Mouse (Mus musculus) layer of hippocampus, postnatal 10 days (tissue): ENCODE data around the gene Iyd. TPM values are rescaled to one million over a fixed set of nuclear protein-coding genes. Genes with fewer than 3 reads are reported as not detected.
"Not testable (repeated sequence)": the region's sequence is repeated elsewhere in the genome, so short reads cannot be mapped to it uniquely, and the experiment has no call there.

Experiments
- DNase-seq, 2 experiments: peaks; one replicate each; pipeline ENCODE4 v3.0.0; 2021; ENCODE audit warnings: low spot score in 2 of 2
- long read RNA-seq: library from polyadenylated mRNA; stranded (forward); transcript quantifications from one replicate; pipeline ENCODE4 v2.0.0, GENCODE M21; 2023
- total RNA-seq, 2 experiments: library from RNA; stranded (reverse); gene quantifications; 2 replicates each; pipeline ENCODE4 v1.2.3; 2021

Gene Iyd
- 1 to 10 TPM; 4.8 to 6.2 TPM for total RNA-seq
- long read RNA-seq, partial matches to known transcripts: 0 of 4 reads
- long read RNA-seq, other reads (novel, unspliced or antisense): 1 of 4 reads

DNA sequence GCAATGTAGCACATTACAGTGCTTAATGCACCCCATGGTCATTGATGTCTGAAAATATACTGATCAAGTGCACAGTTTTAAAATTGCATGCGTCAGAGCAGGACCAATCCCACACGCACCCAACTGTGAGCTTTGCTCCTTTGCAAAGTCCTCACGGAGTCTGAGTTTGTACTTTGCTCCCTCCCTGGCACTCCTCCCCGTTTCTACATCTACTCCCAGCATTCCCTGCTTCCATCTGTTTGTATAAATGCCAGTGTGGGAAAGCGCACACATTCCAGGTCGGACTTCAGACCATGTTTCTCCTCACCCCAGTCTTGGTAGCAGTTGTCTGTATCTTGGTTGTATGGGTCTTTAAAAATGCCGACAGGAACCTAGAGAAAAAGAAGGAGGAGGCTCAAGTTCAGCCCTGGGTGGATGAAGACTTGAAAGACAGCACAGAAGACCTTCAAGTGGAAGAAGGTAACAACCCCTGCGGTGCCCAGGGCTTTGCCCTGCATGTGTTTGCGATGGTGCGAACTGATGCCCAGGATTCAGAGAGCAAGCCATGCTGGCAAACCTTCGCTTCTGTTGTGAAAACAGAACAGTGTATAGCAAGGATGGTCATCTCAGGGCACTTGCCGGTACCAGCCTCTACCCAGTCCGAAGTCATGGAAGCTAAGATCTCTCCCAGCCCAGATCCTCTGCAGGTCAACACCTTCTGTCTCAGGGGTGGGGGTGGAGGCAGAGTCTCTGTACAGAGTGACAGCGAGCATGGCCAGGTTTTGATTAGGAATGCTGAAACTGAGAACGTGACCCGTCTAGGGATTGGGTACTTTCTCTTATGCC lies at the start of gene Iyd:
Gene Iyd (plus strand): TSS at position 238 of the 825 bp plus-strand sequence.
- no peak for DNase-seq

DNA sequence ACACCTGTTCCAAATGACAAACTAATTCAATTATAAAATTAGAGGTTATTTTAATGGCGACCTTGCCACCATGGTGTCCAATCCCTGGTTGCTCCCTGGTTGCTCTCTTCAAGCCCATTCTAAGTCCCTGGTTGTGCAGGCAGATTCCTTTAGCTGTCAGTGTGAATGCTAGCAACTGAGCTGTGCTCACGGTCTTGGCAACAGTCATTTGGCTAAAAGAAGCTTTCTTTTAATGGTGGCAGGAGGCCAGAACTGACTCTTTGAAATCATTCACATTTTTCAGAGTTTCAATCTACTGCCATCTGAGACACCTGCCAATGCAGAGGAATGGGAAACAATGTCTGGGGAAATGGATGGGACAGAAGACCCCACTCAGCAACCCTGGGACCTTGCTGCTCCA lies 43.2 kb upstream of the Iyd start:
- DNase-seq: no peak

DNA sequence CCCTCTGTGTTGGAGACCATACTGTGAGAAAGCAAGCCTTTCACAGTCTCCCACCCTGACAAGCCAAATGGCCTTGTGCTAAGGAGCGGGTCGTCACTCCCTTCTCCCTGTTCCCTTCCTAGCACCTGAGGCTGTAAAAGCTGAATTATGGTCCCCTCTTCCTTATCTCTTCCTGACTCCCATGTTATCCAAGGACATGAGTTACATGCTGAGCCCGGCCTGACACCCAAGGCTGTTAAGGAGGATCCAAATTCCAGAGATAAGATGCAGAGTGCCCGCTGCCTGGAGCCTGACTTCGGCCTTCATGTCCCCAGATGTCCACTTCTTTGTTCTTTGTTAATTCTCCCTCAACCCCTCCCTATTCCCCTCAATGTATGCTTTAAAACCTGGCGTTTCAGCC lies 39.2 kb upstream of the Iyd start:
- not testable (repeated sequence) for DNase-seq

DNA sequence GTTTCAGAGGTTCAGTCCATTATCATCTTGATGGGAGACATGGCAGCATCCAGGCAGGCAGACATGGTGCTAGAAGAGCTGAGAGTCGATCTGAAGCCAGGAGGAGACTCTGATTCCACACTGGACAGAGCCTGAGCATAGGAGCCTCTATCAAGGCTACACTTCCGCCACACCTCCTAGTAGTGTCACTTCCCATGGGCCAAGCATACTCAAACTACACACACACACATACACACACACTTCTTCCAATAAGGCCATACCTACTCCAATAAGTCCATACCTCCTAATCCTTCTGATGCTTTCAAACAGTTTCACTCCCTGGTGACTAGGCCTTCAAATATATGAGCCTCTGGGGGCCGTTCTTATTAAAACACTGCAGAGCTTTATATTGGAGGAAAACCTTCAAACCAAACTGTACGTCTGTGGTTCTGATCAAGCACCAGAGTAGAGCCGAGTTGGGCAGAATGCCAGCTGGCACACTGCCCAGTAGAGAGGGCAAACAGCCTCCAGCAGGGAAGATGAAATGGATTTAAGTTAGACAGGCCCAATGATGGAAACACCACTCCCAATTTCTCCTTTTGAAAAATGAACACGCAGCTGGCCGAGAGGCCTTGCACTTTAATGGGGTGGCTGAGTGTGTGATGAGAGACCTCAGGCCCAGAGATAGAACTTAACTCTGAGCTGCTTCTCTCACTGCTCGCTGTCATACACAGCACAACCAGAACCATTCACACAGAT lies 32.4 kb upstream of the Iyd start:
- peak; percentile 76 to 82 for DNase-seq

DNA sequence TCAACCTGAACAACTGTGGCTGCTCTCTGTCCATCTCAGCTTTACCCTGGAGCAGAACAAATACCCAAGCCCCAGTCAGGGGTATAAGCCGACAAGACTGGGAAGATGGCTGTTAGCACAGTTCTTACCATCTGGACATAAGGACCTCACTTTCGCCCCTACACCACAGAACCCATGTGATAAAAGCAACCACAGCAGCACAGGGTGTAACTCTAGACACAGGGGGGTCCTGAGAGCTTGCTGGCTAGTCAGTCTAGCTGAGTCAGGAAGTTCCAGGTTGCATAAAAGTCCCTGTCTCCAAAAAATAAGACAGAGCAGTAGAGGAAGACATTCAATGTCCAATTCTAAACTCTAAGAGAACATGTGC lies 31.8 kb upstream of the Iyd start:
- no peak for DNase-seq

DNA sequence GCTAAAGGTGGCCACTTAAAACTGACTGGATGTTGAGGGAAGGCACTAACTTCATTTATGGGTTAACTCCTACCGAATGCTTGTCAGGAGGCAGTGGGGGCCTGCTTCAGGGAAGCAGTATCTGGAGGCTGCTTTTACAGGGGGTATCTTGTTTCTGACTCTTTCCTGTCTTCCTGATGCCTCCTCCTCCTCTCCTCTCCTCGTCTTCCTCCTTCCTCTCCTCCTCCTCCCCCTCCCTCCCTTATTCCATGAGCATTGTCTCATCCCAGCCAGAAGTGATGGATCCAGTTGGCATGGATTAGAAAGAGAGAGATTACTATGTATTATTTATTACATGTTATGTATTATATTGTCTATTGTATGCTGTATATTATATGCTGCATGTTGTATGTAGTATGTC lies 31.3 kb upstream of the Iyd start:
- DNase-seq: no peak

DNA sequence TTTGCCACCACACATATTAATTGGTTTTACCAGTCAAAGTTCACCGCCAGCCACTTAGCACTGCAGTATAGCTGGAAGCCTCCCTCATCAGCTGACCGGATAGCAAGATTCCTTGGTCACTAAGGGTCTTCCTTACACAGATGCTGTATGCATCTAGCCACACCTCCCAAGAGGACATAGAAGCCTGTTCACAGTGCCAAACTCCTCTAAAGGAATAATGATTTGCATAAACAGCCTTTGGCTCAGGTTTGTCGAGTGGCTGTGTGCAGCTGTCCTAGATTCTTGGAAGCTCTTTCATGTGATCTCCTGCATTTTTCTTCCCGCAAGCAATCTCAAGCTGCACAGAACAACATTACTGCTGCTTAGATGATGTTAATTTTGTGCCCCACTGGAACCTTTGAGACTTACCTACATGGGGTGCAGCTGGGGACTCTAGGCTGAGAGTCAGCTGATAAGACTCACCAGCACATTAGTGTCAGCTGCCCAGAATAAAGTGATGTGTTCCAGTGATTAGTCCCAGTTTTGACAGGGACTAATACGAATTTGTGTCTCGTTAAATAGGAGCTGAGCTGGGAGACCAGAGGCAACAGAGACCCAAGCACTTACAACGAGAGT lies 30.3 kb upstream of the Iyd start:
- DNase-seq: no peak

DNA sequence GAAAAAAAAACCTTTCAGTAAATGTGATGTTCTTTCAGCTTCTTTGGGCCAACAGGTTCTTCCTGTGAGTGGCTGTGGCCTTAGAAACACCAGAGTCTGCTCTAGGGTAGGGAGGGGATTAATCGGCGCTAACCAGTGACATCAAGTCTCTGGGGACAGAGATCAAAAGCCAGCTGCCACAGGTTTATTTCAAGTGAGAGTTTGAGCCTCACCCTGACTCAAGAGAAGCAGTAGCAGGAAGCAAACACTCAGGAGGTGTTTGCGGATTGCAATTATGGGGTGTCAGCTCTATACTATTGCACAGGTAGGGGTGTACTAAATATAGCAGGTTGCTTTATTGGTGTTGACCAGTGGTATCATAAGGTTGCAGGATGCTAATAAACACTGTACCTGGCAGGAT lies 29.6 kb upstream of the Iyd start:
- no peak for DNase-seq

DNA sequence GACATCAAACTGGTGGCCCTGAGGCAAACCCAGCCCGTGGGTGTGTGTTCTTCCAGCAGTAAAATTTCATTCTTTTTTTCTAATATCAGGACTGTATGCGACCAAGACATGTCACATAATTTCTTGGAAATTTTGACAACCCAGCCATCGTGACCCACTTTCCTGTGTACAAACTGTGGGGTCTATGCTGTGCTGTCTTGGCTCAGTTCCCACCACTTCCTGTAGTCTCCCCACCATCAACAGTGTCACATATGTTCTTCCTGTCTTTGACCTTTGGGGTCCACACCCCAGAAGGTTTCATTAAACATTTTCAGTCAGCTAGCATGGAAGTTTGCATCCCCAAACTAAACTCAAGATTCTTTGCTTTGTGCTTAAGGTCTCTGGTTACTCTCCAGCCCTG lies 28.6 kb upstream of the Iyd start:
- DNase-seq: no peak

DNA sequence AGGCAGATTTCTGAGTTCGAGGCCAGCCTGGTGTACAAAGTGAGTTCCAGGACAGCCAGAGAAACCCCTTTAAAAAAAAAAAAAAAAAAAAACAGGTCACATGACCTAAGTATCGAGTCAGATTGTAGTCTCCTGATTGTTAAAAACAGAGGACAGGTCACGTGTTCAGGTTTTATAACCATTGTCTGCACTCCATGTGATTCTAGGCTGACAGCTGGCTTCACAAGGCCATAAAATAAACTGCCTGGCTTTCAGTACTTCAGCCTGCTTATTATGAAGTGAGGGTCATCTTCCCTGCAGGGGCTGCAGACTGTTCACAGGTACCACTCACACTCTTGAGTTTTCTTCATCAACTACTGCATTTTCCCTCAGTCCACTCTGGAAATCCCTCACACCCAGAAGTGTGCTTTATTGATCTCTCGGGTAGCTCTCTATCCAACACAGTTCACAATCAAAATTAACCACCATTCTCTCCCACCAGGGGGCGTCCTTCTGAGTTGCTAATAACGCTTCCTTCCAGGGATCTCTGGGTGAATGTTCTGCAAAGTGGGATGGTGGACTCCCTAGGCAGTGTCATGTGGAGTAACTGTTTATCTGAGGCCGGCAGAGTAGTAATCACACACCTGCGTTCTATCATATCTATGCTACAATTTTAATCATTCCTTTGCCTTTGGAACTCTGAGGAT lies 27.3 kb upstream of the Iyd start:
- no peak for DNase-seq

DNA sequence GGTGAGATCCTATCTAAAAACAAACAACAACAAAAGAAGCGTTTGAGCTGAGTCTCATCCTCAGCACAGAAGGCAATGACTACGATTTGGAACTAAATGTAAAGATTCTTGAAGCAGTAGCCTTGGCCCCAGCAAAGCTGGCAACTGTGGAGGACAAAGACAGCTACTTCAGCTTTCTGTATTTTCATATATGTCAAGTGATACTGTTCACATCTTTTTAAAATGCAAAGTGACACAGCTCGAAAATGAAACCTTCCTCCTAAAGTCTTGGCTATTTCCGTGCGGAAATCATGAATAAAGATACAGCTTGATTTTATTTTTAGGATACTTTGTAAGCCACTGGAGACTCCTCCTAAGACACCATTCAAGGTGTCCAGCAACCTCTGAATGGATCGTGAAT lies 26.1 kb upstream of the Iyd start:
- no peak for DNase-seq

DNA sequence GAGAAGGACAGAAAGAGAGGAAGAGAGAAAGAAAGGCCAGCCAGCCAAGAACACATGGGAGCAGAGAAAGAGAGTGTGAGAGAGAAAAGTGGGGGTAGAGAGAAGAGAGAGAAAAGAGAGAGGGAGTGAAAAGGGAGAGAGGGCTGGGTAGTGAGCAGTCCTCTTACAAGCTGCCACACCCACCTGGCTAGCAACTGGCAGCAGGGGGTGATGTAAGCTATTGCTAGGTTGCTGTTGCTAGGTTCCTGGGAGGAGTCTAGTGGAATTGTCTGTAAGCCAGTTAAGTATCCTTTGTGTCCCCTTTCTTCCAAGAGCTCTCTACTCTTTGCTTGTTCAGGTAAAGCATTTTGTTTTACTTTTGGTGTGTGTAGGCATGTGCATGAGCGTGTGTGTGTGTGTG lies 25.4 kb upstream of the Iyd start:
- no peak for DNase-seq

DNA sequence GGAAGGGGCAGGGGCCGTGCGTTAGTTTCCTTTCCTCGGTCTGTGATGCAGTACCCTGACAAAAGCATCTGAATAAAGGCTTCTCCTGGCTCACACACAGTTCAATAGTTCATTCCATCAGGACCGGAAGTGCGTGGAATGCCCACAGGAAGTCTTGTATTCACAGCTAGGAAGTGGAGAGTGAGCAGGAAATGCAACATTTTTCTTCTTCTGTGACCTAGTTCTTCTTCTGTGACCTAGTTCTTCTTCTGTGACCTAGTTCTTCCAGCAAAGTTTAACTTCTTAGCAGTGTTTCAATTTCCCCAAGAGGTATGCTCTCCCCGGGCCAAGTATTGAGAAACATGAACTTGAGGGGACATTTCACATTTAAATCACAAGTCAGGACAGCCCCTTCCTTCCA lies 23.6 kb upstream of the Iyd start:
- DNase-seq: no peak

DNA sequence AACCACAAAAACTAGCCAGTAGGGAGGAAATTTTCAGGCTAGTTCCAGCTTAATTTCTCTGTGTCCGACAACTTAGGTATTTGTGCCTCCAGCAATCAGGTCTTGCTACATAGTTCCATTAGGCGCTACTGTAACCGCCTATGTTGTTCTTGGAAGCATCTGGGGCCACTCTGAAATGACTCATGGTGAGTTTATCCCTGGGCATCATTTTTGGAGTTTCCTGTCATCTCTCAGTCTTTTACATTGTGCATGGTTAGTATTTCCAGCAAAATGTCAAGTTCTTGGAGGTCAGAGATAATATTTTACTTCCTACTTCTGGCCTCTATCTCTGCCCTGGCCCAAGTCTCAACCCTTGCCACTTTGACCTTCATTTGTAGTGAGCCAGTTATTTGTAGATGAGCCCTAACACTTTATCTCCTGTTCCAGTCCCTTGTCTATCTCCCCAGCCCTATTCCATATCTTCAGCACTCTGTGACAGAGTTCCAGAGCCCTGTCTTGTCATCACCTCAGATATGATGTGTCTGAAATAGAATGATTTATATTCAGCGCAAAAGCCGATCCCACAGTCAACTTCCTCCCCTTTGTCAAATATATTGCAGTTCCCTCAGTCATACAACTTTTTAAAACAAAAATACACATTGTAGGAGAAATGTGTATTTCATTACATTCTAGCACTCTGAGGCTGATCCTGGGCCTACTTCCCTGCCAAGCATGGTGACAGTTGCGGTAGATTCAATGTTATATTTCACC lies 16.8 kb upstream of the Iyd start:
- DNase-seq: no peak

DNA sequence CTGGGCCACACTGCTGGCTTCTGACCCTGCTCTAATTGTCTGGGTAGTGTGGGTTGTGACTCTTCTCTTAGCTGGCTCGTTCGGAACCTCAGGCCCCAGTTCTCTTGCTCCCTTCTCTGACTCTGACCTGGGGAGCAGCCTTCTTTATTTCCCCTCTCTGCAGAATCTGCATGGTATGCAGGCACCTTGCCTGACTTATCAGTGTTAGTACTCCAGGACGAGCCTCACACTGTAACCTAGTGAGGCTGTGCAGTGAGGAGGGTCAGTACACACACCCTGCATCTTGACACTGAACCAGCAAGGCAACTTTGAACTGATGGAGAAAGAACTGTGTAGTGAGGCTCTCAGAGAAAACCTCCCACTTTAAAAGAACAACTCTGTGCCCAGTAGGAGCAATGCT lies 15.5 kb upstream of the Iyd start:
- no peak for DNase-seq

DNA sequence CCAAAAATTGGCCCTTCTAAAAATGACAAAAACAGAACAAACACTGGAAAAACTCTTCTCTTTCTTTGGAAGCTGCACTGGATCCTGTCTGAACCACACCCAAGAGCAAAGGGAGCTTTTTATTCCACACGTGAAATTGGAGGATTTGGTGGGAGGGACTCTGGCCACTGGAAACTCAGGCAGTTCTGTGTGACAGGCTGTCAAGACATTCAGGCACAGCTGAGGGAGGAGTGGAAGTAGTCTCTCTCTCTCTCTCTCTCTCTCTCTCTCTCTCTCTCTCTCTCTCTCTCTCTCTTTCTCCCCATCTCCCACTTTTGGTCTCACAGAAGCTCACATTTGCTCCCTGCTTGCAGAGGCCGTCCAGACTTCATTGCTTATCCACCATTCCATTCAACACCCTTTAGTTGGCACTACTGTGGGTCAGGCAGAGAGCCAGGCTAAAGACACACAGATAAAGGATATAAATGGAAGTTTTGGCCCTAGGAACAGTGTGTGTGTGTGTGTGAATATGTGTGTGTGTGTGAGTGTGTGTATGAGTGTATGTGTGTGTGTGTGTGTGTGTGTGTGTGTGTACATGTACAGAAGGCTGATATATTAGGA lies 14.5 kb upstream of the Iyd start:
- DNase-seq: no peak

DNA sequence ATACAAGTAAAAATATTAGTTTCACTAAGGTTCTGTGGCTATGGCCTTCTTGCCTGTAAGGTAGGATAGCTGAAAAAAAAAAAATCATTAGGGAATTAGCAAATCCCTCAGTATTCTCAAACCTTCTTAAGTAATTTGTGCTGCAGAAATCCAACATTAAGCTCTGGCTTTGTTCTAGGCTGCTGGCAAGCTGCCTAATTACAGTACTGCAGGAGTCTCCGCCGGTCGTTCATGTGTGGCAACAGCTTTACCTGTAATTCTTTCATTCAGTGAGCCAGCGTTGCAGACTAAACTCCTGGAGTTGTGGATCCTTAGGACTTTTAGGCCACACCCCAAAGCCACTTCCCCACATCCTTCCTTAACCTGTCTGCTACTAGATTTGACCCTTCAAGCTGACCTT lies 10.2 kb upstream of the Iyd start:
- DNase-seq: no peak

DNA sequence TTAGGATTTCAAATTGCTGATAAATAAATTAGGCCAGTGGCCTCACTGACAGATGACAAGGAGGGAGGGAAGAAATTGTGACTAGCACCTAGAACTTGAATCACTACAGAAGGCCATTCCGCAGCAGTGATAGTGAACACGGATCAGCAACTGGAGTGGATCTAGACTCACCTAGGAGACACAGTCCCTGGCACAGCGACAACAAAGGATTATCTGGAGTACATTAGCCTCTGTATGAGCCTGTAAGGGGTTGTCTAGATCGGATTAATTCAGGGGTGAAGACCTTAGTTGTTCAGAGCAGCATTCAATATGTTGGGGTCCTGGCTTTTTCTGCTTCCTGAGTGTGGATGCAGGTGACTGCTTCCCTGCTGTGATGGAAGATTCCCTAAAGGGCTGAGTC lies 9.4 kb upstream of the Iyd start:
- no peak for DNase-seq

DNA sequence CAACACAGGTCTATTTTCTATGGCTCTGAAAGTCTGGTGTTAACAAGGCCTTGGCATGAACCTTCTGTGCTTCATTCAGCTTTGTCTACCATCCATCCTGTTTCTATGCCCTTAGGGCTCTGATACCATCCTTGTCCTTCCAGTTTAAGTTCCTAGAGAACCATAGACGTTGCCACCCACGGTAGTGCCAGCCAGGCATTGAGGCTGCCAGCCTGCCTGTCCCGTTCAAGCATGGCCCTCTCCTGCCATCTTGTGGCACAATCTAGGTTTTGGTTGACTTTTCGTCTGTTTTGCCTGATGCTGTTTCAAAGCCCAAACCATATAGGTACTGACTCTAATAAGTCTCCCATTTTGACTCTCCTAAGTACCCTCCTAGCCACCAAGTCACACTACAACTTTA lies 8.7 kb upstream of the Iyd start:
- peak; percentile 88 to 90 for DNase-seq

DNA sequence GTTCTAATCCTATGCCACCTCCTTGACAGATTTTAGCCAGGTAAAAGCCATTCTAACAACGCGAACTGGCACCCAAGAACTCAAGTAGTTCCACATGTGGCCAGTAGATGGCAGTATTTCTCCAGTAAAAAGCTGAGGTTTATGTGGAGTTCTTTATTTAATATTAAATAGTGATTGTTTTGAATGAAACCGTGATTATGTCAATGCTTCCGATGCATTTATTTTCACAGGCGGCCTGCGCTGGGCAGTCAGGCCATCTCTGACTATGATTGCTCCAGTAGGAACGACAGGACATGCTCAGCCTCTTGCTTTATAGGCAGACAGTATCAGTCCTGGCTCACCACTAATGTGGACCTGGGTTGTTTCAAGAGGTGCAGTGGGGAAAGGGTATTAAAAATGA lies 5.6 kb upstream of the Iyd start:
- peak; percentile 64 to 68 for DNase-seq

DNA sequence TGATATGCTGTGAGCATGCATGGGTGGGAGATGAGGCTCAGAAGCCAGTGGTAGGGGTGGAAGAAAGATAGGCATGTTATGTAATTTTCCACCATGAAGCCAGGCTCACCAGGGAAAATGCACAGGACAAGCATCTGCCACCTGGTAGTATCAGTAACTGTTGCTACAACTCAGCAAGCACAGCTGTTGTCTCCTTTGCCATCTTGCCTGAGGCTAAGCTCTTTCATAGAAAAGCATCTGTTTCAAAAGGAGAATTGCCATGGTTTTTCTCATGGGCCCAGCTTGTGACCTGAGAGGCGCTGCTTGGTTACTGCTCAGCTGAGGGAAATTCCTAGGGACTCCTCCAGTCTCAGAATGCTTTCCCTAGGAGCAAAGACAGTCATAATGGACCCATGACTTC lies 3.7 kb upstream of the Iyd start:
- no peak for DNase-seq
